Mouse (Mus musculus): ENCODE data around the gene Rgs9. TPM values are rescaled to one million over a fixed set of nuclear protein-coding genes. Genes with fewer than 3 reads are reported as not detected.

Gene Rgs9
- polyA plus RNA-seq, 1 experiment = 1.4 TPM

DNA sequence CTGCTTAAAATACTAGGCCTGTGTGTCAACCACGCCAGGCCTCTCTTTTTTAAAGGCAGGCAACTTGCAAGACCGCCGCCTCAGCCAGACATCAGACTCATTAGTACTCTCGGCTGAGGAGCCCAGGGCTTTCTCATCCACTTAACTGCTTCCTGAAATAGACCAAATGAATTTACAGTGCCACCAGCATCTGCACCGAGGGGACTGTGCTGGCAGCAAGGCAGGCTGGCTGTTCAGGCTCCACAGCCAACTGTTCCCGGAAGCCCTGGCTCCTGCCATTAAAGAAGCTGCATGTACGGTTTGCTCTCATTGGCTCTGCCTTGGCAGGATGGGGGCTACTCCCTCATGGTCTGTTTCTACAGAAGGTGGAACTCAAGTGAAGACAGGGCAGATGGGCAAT is 19.7 kb downstream of the Rgs9 start:
- no peaks in the 10 kb centered on the region for H3K27me3 ChIP-seq (replicated peaks; ENCODE audit: control insufficient read depth, insufficient read depth, low read length)
- TF ChIP-seq CTCF (conservative IDR thresholded peaks at IDR 0.05; ENCODE audit: insufficient read depth, insufficient read length, low read depth, low read length) (no peak), POLR2A (IDR thresholded peaks at IDR 0.05; ENCODE audit: low read depth, low read length) (no peak)
- WGBS = 76% methylated on average over 7 of the region's 7 CpGs
- DNase-seq = no peak
- H3K4me3 ChIP-seq (ENCODE audit: insufficient read depth, low read depth, low read length) = no peak overlapping the region
- no peaks in the 10 kb centered on the region for H3K4me1 ChIP-seq (ENCODE audit: control insufficient read depth, insufficient read depth, low read length)
- no peak overlapping the region for H3K27ac ChIP-seq (ENCODE audit: insufficient read depth, low read depth, low read length)
- no peaks in the 10 kb centered on the region for H3K36me3 ChIP-seq (ENCODE audit: control insufficient read depth, insufficient read depth, low read length)

DNA sequence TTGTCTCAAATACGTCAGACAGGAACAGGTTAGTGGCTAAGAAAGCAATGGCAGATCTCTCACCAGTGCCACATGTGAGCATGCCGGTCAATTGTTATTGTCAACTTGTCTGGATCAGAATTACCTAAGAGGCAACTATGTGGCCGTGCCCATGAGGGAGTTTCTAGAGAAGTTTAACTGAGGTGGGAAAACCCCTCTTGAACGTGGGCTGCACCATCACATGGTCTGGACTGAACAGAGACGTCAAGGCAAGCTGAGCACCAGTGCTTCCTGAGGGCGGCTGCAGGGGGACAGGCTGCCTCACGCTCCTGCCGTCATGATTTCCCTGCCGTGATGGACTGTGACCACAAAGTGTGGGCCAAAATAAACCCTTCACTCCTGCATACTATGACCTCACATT is 26.5 kb downstream of the Rgs9 start:
- H3K27ac ChIP-seq (ENCODE audit: insufficient read depth, low read depth, low read length) = no peak overlapping the region
- DNase-seq = no peak
- no peak overlapping the region for H3K4me3 ChIP-seq (ENCODE audit: insufficient read depth, low read depth, low read length)
- no peaks in the 10 kb centered on the region for H3K36me3 ChIP-seq (ENCODE audit: control insufficient read depth, insufficient read depth, low read length)
- TF ChIP-seq CTCF (conservative IDR thresholded peaks at IDR 0.05; ENCODE audit: insufficient read depth, insufficient read length, low read depth, low read length) (no peak), POLR2A (IDR thresholded peaks at IDR 0.05; ENCODE audit: low read depth, low read length) (no peak)
- H3K27me3 ChIP-seq (replicated peaks; ENCODE audit: control insufficient read depth, insufficient read depth, low read length) = no peaks in the 10 kb centered on the region
- whole genome bisulfite sequencing = 91% methylated on average over 9 of the region's 9 CpGs
- no peaks in the 10 kb centered on the region for H3K4me1 ChIP-seq (ENCODE audit: control insufficient read depth, insufficient read depth, low read length)

DNA sequence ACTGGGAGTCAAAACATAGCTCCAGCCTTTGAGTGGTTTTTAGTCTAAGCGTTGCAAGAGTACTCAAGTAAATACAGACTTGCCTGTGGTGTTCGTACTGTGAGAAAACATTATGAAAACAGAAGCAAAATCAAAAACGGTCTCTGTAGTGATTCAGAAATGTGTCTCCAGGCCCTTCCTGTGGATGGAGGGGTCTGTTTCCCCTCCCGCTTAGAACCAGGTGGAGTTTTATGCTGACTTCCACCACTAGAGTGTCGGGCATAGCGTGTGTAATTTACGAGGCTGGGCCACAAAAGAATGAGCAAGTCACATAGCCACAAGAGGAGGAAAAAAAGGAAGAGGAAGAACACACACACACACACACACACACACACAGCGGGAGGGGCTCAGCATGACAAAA is 27.6 kb downstream of the Rgs9 start:
- TF ChIP-seq CTCF (conservative IDR thresholded peaks at IDR 0.05; ENCODE audit: insufficient read depth, insufficient read length, low read depth, low read length) (no peak), POLR2A (IDR thresholded peaks at IDR 0.05; ENCODE audit: low read depth, low read length) (no peak)
- DNase-seq = no peak
- no peak overlapping the region for H3K27ac ChIP-seq (ENCODE audit: insufficient read depth, low read depth, low read length)
- no peaks in the 10 kb centered on the region for H3K4me1 ChIP-seq (ENCODE audit: control insufficient read depth, insufficient read depth, low read length)
- no peak overlapping the region for H3K4me3 ChIP-seq (ENCODE audit: insufficient read depth, low read depth, low read length)
- no peaks in the 10 kb centered on the region for H3K36me3 ChIP-seq (ENCODE audit: control insufficient read depth, insufficient read depth, low read length)
- WGBS = 55% methylated on average over 8 of the region's 8 CpGs
- H3K27me3 ChIP-seq (replicated peaks; ENCODE audit: control insufficient read depth, insufficient read depth, low read length) = no peaks in the 10 kb centered on the region

DNA sequence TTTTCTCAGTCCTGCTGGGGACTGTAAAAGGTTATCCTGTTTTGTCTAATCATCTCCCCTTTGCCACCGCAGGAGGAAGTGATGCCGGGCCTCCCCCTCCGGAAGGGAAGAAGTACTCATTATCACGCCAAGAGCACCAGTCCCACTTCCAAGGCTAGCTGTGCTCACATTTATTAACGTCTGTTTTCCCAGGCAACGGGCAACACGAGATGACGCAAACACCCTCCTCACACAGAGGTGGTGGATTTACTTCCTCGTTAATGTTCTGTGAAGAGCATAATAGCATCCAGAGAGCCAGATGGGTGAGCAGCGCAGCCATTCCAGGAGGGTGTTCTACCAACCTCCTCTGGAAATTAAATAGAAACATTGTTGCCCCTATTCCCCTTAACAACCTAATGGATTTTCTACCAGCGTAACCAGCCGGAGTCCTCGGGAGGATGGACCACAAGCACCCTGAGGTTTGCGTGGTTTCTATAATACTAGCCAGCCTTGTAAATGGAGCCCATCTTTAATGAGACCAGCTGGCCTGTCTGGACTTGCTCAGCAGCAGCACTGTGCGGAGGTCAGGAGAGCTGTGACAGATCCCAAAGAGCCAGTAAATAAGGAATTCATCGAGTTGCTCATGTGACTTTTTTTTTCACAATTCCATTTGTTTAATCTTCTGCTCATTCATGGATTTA is 28.1 kb downstream of the Rgs9 start:
- TF ChIP-seq POLR2A (IDR thresholded peaks at IDR 0.05; ENCODE audit: low read depth, low read length) (no peak), CTCF (conservative IDR thresholded peaks at IDR 0.05; ENCODE audit: insufficient read depth, insufficient read length, low read depth, low read length) (no peak)
- no peak overlapping the region for H3K27ac ChIP-seq (ENCODE audit: insufficient read depth, low read depth, low read length)
- WGBS = 18% methylated on average over 16 of the region's 16 CpGs
- H3K4me1 ChIP-seq (ENCODE audit: control insufficient read depth, insufficient read depth, low read length) = no peaks in the 10 kb centered on the region
- H3K36me3 ChIP-seq (ENCODE audit: control insufficient read depth, insufficient read depth, low read length) = no peaks in the 10 kb centered on the region
- no peaks in the 10 kb centered on the region for H3K27me3 ChIP-seq (replicated peaks; ENCODE audit: control insufficient read depth, insufficient read depth, low read length)
- no peak overlapping the region for H3K4me3 ChIP-seq (ENCODE audit: insufficient read depth, low read depth, low read length)
- DNase-seq = no peak

DNA sequence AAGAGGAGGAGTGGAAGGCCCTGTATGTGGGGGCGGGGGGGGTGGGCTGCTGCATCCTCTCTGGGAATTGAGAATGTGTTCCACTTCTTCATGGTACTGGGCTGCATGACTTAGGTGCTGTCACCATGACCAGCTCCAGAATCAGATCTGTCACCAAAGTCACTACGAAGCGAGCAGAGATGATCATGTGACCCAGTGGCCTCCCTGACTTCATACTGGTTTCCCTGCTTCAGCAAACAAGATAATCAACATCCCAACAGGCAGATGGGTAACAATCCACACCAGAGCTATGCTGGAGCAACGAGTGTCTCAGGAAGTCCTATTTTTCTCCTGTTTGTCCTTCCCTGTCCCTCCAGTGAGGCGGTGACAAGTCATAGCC is 28.7 kb downstream of the Rgs9 start:
- no peaks in the 10 kb centered on the region for H3K27me3 ChIP-seq (replicated peaks; ENCODE audit: control insufficient read depth, insufficient read depth, low read length)
- H3K27ac ChIP-seq (ENCODE audit: insufficient read depth, low read depth, low read length) = no peak overlapping the region
- no peak overlapping the region for H3K4me3 ChIP-seq (ENCODE audit: insufficient read depth, low read depth, low read length)
- no peak for TF ChIP-seq CTCF (conservative IDR thresholded peaks at IDR 0.05; ENCODE audit: insufficient read depth, insufficient read length, low read depth, low read length)
- no peak for TF ChIP-seq POLR2A (IDR thresholded peaks at IDR 0.05; ENCODE audit: low read depth, low read length)
- whole genome bisulfite sequencing = 48% methylated on average over 5 of the region's 5 CpGs
- no peaks in the 10 kb centered on the region for H3K4me1 ChIP-seq (ENCODE audit: control insufficient read depth, insufficient read depth, low read length)
- no peak for DNase-seq
- H3K36me3 ChIP-seq (ENCODE audit: control insufficient read depth, insufficient read depth, low read length) = no peaks in the 10 kb centered on the region

DNA sequence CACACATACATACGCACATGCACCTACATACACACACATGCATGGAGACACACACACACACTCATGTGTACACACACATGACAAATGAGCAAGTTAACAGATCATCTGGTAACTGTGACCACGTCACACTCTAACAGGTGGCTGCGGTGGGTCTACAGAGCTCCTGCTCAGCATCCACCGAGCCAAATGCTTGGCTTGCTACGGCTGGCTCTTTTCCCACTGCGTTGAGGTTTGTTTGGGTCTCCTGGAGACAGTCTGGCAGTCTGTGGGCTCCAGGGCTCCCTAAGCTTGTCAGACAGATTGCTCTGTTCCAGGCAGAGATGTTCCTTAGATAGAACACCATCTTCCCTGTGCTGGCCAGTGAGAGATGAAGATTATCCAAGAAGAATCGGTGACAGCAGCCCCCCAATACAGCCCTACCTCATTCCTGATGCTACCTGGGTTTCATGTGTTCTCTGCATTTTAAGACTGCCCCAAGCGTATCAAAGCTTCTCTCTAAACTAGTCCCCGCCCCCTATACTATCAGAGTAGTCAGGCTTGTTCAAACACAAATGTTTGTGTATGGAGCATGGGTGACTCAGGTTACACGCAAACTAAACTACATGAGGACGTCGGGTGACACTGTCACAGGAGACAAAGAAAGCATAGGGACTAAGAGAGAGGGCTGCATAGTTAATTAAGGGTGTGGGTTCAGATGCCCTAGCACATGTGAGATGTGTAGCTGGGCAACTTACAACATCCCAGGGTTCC is 31.6 kb downstream of the Rgs9 start:
- Histone ChIP-seq H3K36me3 (ENCODE audit: control insufficient read depth, insufficient read depth, low read length) (no peaks in the 10 kb centered on the region), H3K4me1 (ENCODE audit: control insufficient read depth, insufficient read depth, low read length) (no peaks in the 10 kb centered on the region), H3K27ac (ENCODE audit: insufficient read depth, low read depth, low read length) (no peak overlapping the region), H3K27me3 (replicated peaks; ENCODE audit: control insufficient read depth, insufficient read depth, low read length) (no peaks in the 10 kb centered on the region), H3K4me3 (ENCODE audit: insufficient read depth, low read depth, low read length) (no peak overlapping the region)
- DNase-seq = no peak
- TF ChIP-seq CTCF (conservative IDR thresholded peaks at IDR 0.05; ENCODE audit: insufficient read depth, insufficient read length, low read depth, low read length) (no peak), POLR2A (IDR thresholded peaks at IDR 0.05; ENCODE audit: low read depth, low read length) (no peak)
- WGBS = 70% methylated on average over 12 of the region's 12 CpGs

DNA sequence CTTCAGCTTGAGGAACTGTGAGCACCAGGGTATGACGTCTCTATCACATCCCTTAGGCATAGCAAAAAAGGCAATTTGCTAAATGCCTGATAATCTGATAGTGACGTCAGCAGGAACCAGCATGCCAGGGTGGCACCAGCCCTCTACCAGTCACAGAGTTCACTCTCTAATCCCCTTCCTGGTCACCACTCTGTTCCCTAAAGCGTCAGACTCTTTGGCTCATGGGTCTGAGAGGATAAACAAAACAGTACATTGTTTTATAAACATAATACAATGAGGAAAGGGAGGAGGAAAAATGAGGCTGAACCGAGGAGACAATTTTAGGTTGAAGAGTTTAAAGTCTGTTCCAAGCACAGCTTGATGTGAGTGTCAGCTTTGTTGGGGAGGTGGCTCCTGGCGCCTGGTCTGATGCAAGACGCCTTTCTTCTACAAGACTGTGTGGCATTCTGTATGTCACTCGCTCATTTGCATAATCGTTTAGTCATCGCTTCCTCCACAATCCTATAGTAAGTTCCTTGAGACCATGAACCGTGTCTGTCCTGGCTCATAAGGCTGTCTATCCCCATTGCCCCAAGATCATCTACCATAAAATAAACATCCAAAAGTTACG is 33.7 kb downstream of the Rgs9 start:
- Histone ChIP-seq H3K27ac (ENCODE audit: insufficient read depth, low read depth, low read length) (no peak overlapping the region), H3K27me3 (replicated peaks; ENCODE audit: control insufficient read depth, insufficient read depth, low read length) (no peaks in the 10 kb centered on the region), H3K36me3 (ENCODE audit: control insufficient read depth, insufficient read depth, low read length) (no peaks in the 10 kb centered on the region), H3K4me3 (ENCODE audit: insufficient read depth, low read depth, low read length) (no peak overlapping the region), H3K4me1 (ENCODE audit: control insufficient read depth, insufficient read depth, low read length) (no peaks in the 10 kb centered on the region)
- DNase-seq = no peak
- TF ChIP-seq CTCF (conservative IDR thresholded peaks at IDR 0.05; ENCODE audit: insufficient read depth, insufficient read length, low read depth, low read length) = no peak
- TF ChIP-seq POLR2A (IDR thresholded peaks at IDR 0.05; ENCODE audit: low read depth, low read length) = no peak
- 74% methylated on average over 11 of the region's 11 CpGs for WGBS
